Mouse (Mus musculus) ES-E14 (cell line): ENCODE data around the gene Agxt2. TPM values are rescaled to one million over a fixed set of nuclear protein-coding genes. Genes with fewer than 3 reads are reported as not detected.

Experiments
- DNase-seq: peaks from one replicate; pipeline ENCODE4 v3.0.0-alpha.2; 2013; ENCODE audit warnings: low read depth, low spot score
- H3K27ac ChIP-seq: 2 replicates; pipeline ENCODE4 v1.5.1; 2012; ENCODE audit warnings: low read depth, mild to moderate bottlenecking, low read length, moderate library complexity, mixed read lengths; ENCODE audit not compliant: poor library complexity, insufficient read depth, severe bottlenecking
- H3K36me3 ChIP-seq: 2 replicates; pipeline ENCODE4 v1.6.1; 2012; ENCODE audit warnings: mild to moderate bottlenecking, low read length, moderate library complexity, mixed read lengths; ENCODE audit not compliant: control insufficient read depth, poor library complexity, insufficient read depth, severe bottlenecking
- H3K4me1 ChIP-seq, 2 experiments: fragments of 150-350 bp in 1 of 2; sonication (generic) in 1 of 2; 2 replicates each; pipeline ENCODE4 v1.6.1; 2012; ENCODE audit warnings: low read length in 2 of 2, mild to moderate bottlenecking in 1 of 2, mixed read lengths in 1 of 2; ENCODE audit not compliant: control insufficient read depth in 2 of 2, insufficient read depth in 2 of 2, poor library complexity in 1 of 2
- H3K4me3 ChIP-seq, 2 experiments: fragments of 150-350 bp in 1 of 2; sonication (generic) in 1 of 2; 2 replicates each; pipeline ENCODE4 v1.5.1; 2012; ENCODE audit warnings: low read length in 2 of 2, low read depth in 1 of 2, mild to moderate bottlenecking in 1 of 2, mixed read lengths in 1 of 2; ENCODE audit not compliant: insufficient read depth in 1 of 2, poor library complexity in 1 of 2, severe bottlenecking in 1 of 2
- H3K9ac ChIP-seq: 2 replicates; pipeline ENCODE4 v1.6.1; 2012; ENCODE audit warnings: low read depth, mild to moderate bottlenecking, low read length, mixed read lengths; ENCODE audit not compliant: poor library complexity, insufficient read depth, severe bottlenecking
- H3K9me3 ChIP-seq: fragments of 150-350 bp; sonication (generic); 2 replicates; pipeline ENCODE4 v1.6.1; 2012; ENCODE audit warnings: low read depth, mild to moderate bottlenecking, low read length; ENCODE audit not compliant: control insufficient read depth, insufficient read depth
- CHD2 ChIP-seq: IDR thresholded peaks from 2 replicates; pipeline ENCODE4 v1.6.1; 2014; ENCODE audit warnings: mild to moderate bottlenecking, low read depth, low read length, inconsistent platforms
- HCFC1 ChIP-seq: IDR thresholded peaks from 2 replicates; pipeline ENCODE4 v1.6.1; 2012; ENCODE audit warnings: low read length, inconsistent platforms, borderline replicate concordance; ENCODE audit not compliant: insufficient read depth
- MAFK ChIP-seq: IDR thresholded peaks from 2 replicates; pipeline ENCODE4 v1.6.1; 2014; ENCODE audit warnings: mild to moderate bottlenecking, low read depth, low read length, inconsistent platforms; ENCODE audit not compliant: insufficient read depth
- ZC3H11A ChIP-seq: IDR thresholded peaks from 2 replicates; pipeline ENCODE4 v1.6.1; 2012; ENCODE audit warnings: low read depth, mild to moderate bottlenecking, inconsistent platforms, low read length, borderline replicate concordance
- ZNF384 ChIP-seq: IDR thresholded peaks from 2 replicates; pipeline ENCODE4 v1.6.1; 2012; ENCODE audit warnings: low read depth, low read length, inconsistent platforms
- in situ Hi-C, 2 experiments: fragments of 600-800 bp; cut with MboI; formaldehyde crosslinking; loops; one replicate each; pipeline ENCODE4 v1.15.1; 2025; ENCODE audit warnings: low sequenced_read_pairs in 2 of 2, inconsistent platforms in 1 of 2; ENCODE audit not compliant: unreplicated experiment in 2 of 2
- total RNA-seq: library from RNA; depleted of rRNA; stranded (reverse); fragments of 300-350 nt; gene quantifications from 2 replicates; pipeline ENCODE4 v1.2.3, GENCODE M21; 2012

Gene Agxt2
- total RNA-seq, 1 experiment, result not detected

DNA sequence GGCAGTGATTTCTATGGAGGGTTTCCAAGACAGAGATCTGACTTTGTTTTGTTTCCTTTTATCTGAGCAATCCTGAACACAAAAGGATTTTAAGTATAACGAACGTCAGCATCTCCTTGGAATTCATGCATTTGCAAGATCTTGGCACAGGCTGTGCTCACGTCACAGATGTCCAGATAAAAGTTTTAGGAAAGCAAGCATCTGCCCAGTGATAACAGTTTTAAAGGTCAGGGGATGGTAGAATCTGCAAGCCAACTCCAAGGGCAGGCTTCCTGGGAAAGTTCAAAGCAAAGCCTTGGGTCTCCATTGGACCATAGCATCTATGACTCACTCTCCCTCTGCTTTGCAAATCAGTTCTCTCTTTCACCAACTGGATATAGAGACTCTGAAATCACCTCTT lies 27.7 kb upstream of the Agxt2 start:
- no peak overlapping the region for H3K27ac ChIP-seq
- TF ChIP-seq ZC3H11A (no peak), ZNF384 (no peak), HCFC1 (no peak), CHD2 (no peak), MAFK (no peak)
- H3K9me3 ChIP-seq, result no peaks in the 10 kb centered on the region
- no peak for DNase-seq
- H3K36me3 ChIP-seq, result no peaks in the 10 kb centered on the region
- in situ Hi-C loops, result no loop called here
- no peaks in the 10 kb centered on the region for H3K4me1 ChIP-seq
- no peak overlapping the region for H3K4me3 ChIP-seq
- H3K9ac ChIP-seq, result no peak overlapping the region

GRCm38 (mm10) chr15:10332566-10332965 lies 25.8 kb upstream of the Agxt2 start:
- Histone ChIP-seq H3K4me3 (no peak overlapping the region), H3K36me3 (no peaks in the 10 kb centered on the region), H3K9ac (no peak overlapping the region), H3K9me3 (no peaks in the 10 kb centered on the region), H3K4me1 (no peaks in the 10 kb centered on the region), H3K27ac (no peak overlapping the region)
- DNase-seq, result no peak
- TF ChIP-seq HCFC1 (no peak), CHD2 (no peak), MAFK (no peak), ZC3H11A (no peak), ZNF384 (no peak)
- in situ Hi-C loops, result no loop called here

- in situ Hi-C loops, result no loop called here
- Histone ChIP-seq H3K27ac (no peak overlapping the region), H3K9ac (no peak overlapping the region), H3K4me3 (no peak overlapping the region), H3K4me1 (no peaks in the 10 kb centered on the region), H3K9me3 (no peaks in the 10 kb centered on the region), H3K36me3 (no peaks in the 10 kb centered on the region)
- DNase-seq, result no peak
- no peak for TF ChIP-seq ZNF384
- TF ChIP-seq ZC3H11A, result no peak
- no peak for TF ChIP-seq HCFC1
- no peak for TF ChIP-seq MAFK
- no peak for TF ChIP-seq CHD2
Observed at GRCm38 (mm10) chr15:10338606-10339005, 19.7 kb upstream of the Agxt2 start.

- DNase-seq, result no peak
- Histone ChIP-seq H3K36me3 (no peaks in the 10 kb centered on the region), H3K4me3 (no peak overlapping the region), H3K9ac (no peak overlapping the region), H3K9me3 (no peaks in the 10 kb centered on the region), H3K4me1 (no peaks in the 10 kb centered on the region), H3K27ac (no peak overlapping the region)
- no peak for TF ChIP-seq ZC3H11A
- TF ChIP-seq HCFC1, result no peak
- TF ChIP-seq CHD2, result no peak
- in situ Hi-C loops, result no loop called here
Observed at GRCm38 (mm10) chr15:10347044-10347443, 11.3 kb upstream of the Agxt2 start.

- TF ChIP-seq ZNF384, result no peak
- TF ChIP-seq CHD2, result no peak
- TF ChIP-seq ZC3H11A, result no peak
- Histone ChIP-seq H3K4me1 (no peaks in the 10 kb centered on the region), H3K36me3 (no peaks in the 10 kb centered on the region), H3K27ac (no peak overlapping the region), H3K4me3 (no peak overlapping the region), H3K9me3 (no peaks in the 10 kb centered on the region), H3K9ac (no peak overlapping the region)
- no peak for DNase-seq
- in situ Hi-C loops, result no loop called here
Observed at GRCm38 (mm10) chr15:10366331-10366730, 8.0 kb downstream of the Agxt2 start.
